Mouse (Mus musculus) cerebellum, adult 2 months (tissue): ENCODE results near the gene Mta3. TPM values are rescaled to one million over a fixed set of nuclear protein-coding genes. Genes with fewer than 3 reads are reported as not detected.
A peak's percentile ranks its signal among the peaks of the same experiment; 100 is the strongest.

ENCODE experiments used
- DNase-seq, 2 experiments: peaks; one replicate each; pipeline ENCODE4 v3.0.0; 2021
- H3K27ac ChIP-seq: fragments of 200-500 bp; 2 replicates; pipeline ENCODE4 v1.5.1; 2012; ENCODE audit warnings: low read length, control low read depth, inconsistent platforms; ENCODE audit not compliant: insufficient read depth
- H3K27me3 ChIP-seq: fragments of 200-500 bp; 2 replicates; pipeline ENCODE4 v1.6.1; 2012; ENCODE audit warnings: inconsistent platforms, mild to moderate bottlenecking, low read length, moderate library complexity; ENCODE audit not compliant: control insufficient read depth, insufficient read depth
- H3K4me1 ChIP-seq: fragments of 200-500 bp; 2 replicates; pipeline ENCODE4 v1.6.1; 2011; ENCODE audit warnings: low read length; ENCODE audit not compliant: control insufficient read depth, insufficient read depth
- H3K4me3 ChIP-seq: fragments of 200-500 bp; replicated peaks from 2 replicates; pipeline ENCODE3; 2011; ENCODE audit warnings: mild to moderate bottlenecking, low read depth, low read length, control low read depth; ENCODE audit not compliant: insufficient read depth
- CTCF ChIP-seq: fragments of 200-500 bp; IDR thresholded peaks from 2 replicates; pipeline ENCODE4 v1.5.1; 2011; ENCODE audit warnings: low read depth, mild to moderate bottlenecking, control low read depth, low read length, moderate library complexity, borderline replicate concordance; ENCODE audit not compliant: insufficient read depth
- POLR2A ChIP-seq: fragments of 200-500 bp; IDR thresholded peaks from 2 replicates; pipeline ENCODE4 v1.6.1; 2011; ENCODE audit warnings: low read length, control low read depth, borderline replicate concordance; ENCODE audit not compliant: insufficient read depth
- WGBS: fragments of 180-500 bp; shearing (Covaris S2); methylation state at CpG from one replicate; pipeline ENCODE4 v1.1.7; 2018; 5-methylcytosine and 5-hydroxymethylcytosine counted together
- polyA plus RNA-seq: library from polyadenylated mRNA; depleted of rRNA; stranded (reverse); fragments of >200 nt; gene quantifications from 2 replicates; pipeline ENCODE4 v1.2.3, GENCODE M21; 2012

Gene Mta3
- polyA plus RNA-seq, 1 experiment, result 67.2 TPM

DNA sequence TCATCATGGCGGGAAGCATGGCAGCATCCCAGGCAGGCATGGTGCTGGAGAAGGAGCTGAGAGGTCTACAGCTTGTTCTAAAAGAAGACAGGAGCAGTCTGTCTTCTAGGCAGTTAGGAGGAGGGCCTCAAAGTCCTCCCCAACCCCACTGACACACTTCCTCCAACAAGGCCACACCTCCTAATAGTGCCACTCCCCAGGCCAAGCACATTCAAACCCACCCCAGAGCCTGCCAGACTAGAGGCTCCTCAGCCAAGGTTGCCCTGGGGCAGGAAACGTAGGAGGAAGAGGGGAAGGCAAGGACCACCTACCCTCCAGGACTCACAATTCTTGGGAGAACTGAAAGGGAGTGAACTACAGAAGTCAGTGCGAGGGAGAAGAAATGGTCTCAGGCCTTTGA is 141.9 kb downstream of the Mta3 start, which contains the start of gene Haao:
Gene Haao, minus strand, starts transcription at position 149 of the 400 bp plus-strand sequence.
- WGBS, result 79% methylated on average over 3 of the region's 3 CpGs
- Histone ChIP-seq H3K27ac (no peak within 1 kb of the TSS), H3K4me1 (no peaks in the 10 kb centered on the region), H3K27me3 (no peaks in the 10 kb centered on the region), H3K4me3 (no peak within 1 kb of the TSS)
- TF ChIP-seq POLR2A, result no peak
- no peak for TF ChIP-seq CTCF
- DNase-seq, result no peak

DNA sequence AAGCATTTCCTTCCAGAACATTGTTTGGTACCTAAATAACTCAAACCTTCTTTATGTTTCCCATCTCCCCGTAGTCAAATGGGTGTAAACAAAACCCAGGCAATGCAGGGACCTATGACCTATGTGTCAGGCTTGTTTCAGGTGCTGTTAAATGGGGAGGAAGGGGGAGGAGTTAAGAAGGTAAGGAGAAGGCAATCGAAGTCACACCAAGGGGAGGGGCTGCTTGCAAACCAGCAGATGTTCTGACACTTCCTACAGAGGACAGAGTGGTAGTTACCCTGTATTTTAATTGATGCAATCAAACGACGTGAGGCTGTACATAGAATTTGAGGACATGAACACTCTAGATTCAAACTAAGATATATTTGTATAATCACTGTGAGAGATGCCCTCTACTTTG is 142.5 kb downstream of the Mta3 start:
- Histone ChIP-seq H3K4me1 (no peaks in the 10 kb centered on the region), H3K27me3 (no peaks in the 10 kb centered on the region), H3K27ac (no peak overlapping the region), H3K4me3 (no peak overlapping the region)
- TF ChIP-seq POLR2A (no peak), CTCF (no peak)
- 80% methylated on average over 4 of the region's 4 CpGs for WGBS
- no peak for DNase-seq

DNA sequence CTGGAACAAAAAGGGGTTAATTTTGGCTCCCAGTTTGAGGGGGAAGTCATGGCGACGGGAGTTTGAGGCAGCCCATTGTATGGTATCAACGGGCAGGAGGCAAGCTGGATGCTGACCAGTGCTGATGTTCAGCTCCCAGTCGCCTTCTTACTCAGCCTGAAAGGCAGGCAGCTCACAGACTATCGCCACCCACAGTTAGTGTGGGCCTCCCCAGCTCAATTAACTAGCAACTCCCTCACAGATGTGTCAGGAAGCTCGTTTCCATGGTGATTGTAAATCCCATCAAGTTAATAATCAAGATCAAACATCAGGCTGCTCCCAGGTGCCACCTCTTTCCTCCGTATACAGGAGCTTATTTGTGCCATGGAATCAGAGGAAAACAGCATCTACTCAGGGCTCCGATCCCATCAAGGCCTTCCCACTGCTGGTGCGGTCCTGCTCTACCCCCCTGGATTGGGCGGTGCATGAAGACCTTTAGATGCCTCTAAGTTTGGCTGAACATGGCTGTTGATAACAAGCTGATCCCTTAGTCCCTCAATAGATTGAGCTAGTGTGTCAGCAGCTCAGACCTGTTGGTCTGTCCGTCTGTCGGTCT is 143.2 kb downstream of the Mta3 start:
- WGBS, result 75% methylated on average over 12 of the region's 12 CpGs
- DNase-seq, result no peak

DNA sequence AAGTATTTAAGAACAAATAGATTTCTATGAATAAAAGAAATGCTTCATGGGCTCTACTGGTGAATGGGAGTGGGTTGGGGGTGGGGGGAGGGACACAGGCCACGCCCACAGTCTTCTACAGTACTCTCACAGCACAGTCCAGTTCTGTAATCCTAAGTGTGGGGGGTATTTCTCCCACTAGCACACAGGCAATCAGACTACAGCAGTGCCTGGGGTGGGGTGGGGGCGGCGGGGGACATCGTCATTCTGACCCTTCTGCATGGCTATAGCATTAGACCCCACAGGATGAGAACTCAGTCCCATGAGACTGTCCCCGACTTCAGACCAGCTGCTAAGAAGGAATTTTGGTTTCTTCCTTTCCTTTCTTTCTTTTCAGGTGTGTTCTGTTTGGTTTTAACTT is 143.8 kb downstream of the Mta3 start:
- TF ChIP-seq POLR2A (no peak), CTCF (no peak)
- Histone ChIP-seq H3K27me3 (no peaks in the 10 kb centered on the region), H3K4me3 (no peak overlapping the region), H3K27ac (no peak overlapping the region), H3K4me1 (no peaks in the 10 kb centered on the region)
- DNase-seq, result no peak
- 70% methylated on average over 5 of the region's 5 CpGs for WGBS

More for the DNA sequence above, 143.2 kb downstream of the Mta3 start:
- Histone ChIP-seq H3K4me3 (no peak overlapping the region), H3K4me1 (no peaks in the 10 kb centered on the region), H3K27ac (no peak overlapping the region), H3K27me3 (no peaks in the 10 kb centered on the region)
- TF ChIP-seq CTCF, result no peak
- no peak for TF ChIP-seq POLR2A

DNA sequence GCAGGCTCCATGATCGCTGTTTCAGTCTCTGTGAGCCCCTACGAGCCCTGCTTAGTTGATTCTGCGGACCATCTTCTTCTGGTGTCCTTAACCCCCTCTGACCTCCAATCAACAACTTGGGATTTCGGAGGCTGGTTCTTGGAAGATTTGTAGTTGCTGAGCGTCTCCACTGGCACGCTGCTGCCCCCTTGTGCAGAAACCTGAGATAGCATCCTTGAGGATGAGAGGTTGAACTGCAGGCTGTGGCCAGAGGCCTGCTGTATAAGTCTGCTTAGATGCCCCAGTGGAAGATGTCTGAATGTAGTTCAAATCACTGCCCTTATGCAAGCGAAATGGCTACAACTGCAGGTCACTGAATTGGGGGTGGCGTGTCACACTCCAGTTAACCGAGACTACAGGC is 144.5 kb downstream of the Mta3 start:
- peak; percentile 97 for TF ChIP-seq CTCF
- no peak for TF ChIP-seq POLR2A
- Histone ChIP-seq H3K4me3 (no peak overlapping the region), H3K4me1 (no peaks in the 10 kb centered on the region), H3K27me3 (no peaks in the 10 kb centered on the region), H3K27ac (no peak overlapping the region)
- 16% methylated on average over 9 of the region's 9 CpGs for WGBS
- peak; percentile 80 to 90 for DNase-seq

DNA sequence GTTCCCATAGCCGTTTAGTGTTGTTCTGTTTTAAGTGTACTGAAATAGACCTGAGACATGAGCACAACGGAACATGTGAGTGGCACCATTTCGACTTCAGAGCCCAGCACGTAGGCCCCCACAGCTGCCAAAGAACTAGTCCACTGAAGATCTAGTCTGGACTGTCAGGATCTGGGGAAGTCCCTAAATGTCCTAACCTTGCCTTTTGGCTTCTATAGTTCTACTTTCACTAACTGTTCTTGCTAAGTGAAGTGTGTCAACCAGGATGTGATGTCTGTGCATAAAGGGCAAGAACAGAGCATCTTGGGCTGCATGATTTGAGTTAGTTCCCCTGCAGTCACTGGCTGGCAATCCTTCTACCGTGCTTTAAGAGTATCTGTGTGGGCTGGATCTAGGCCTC is 144.9 kb downstream of the Mta3 start:
- Histone ChIP-seq H3K4me3 (no peak overlapping the region), H3K27ac (no peak overlapping the region), H3K4me1 (no peaks in the 10 kb centered on the region), H3K27me3 (no peaks in the 10 kb centered on the region)
- no peak for DNase-seq
- WGBS, result 82% methylated on average over 5 of the region's 5 CpGs
- TF ChIP-seq CTCF (no peak), POLR2A (no peak)

DNA sequence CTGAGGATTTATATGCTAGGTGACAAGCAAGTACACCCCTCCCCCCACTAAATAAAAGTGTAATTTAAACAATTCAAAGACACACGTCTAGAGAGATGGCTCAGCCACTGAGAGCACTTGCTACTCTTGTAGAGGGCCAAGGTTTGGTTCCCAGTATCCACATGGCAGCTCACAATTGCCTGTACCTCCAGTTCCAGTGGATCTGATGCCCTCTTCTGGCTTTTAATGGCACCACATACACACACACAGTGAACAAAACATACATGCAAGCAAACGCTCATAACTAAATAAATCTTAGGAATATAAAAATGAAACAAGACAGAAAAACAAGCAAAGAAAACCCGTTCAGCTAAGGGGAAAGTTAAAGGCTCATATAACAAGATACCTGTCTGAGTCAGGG is 147.9 kb downstream of the Mta3 start:
- no peaks in the 10 kb centered on the region for H3K27me3 ChIP-seq
- TF ChIP-seq CTCF (no peak), POLR2A (no peak)
- DNase-seq, result no peak
- H3K27ac ChIP-seq, result no peak overlapping the region
- 47% methylated on average over 3 of the region's 3 CpGs for WGBS
- H3K4me1 ChIP-seq, result no peaks in the 10 kb centered on the region
- no peak overlapping the region for H3K4me3 ChIP-seq

DNA sequence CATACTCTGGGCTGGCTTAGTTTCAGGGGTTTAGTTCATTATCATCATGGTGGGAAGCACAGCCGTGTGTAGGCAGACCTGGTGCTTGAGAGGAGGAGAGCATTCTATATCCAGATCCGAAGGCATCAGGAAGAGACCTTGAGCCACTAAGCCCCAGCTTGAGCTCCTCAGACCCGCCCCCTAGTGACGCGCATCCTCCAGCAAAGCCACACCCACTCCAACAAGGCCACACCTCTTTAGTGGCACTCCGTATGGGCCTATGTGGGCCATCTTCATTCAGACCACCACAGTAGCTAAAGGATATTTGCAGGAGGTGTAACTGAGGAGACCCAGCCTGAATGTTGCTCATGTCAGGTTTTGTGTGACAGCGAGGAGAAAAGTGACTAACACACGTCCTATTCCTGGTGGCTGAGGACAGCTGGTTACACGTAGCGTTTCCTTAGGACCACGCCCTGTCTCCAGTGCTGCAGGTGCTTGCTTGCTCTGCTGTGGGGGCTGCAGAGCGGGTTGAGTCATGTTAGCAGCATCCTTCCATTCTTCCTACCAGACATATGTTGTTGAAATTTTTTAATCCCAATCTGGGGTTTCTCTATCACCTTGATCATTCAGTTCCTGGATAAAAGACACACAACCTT is 148.4 kb downstream of the Mta3 start:
- H3K4me3 ChIP-seq, result no peak overlapping the region
- no peak overlapping the region for H3K27ac ChIP-seq
- 54% methylated on average over 12 of the region's 12 CpGs for WGBS
- TF ChIP-seq CTCF (no peak), POLR2A (no peak)
- no peaks in the 10 kb centered on the region for H3K4me1 ChIP-seq
- no peaks in the 10 kb centered on the region for H3K27me3 ChIP-seq
- DNase-seq, result no peak
